Mouse (Mus musculus): Measurements from ENCODE around the gene Mrpl53.

- TF ChIP-seq POLR2A (IDR thresholded peaks at IDR 0.05; ENCODE audit: insufficient read depth, low read length) (no peak), EP300 (IDR thresholded peaks at IDR 0.05; ENCODE audit: insufficient read depth, low read depth, low read length) (no peak)
Measured at GRCm38 (mm10) chr6:83101316-83101687, 7.5 kb upstream of the Mrpl53 start, which contains the start of the genes Ccdc142 and Gm42688.
